Mouse (Mus musculus) lung, postnatal 10 days (tissue): ENCODE results near the gene Ddx28.
"Not testable (repeated sequence)": the region's sequence is repeated elsewhere in the genome, so short reads cannot be mapped to it uniquely, and the experiment has no call there.

Source experiments
- DNase-seq: peaks from one replicate; pipeline ENCODE4 v3.0.0; 2021

Ddx28 gene

GRCm38 (mm10) chr8:106012203-106012602 is 521 bp upstream of the Ddx28 start:
- not testable (repeated sequence) for DNase-seq

GRCm38 (mm10) chr8:106010748-106011642 is 687 bp downstream of the Ddx28 start:
- DNase-seq: peak; percentile 94

GRCm38 (mm10) chr8:106007891-106008290 is 3.8 kb downstream of the Ddx28 start:
- not testable (repeated sequence) for DNase-seq

- DNase-seq: no peak
Measured at GRCm38 (mm10) chr8:106007135-106007534, 4.5 kb downstream of the Ddx28 start.

- DNase-seq: no peak
Measured at GRCm38 (mm10) chr8:106006413-106006812, 5.3 kb downstream of the Ddx28 start.

- no peak for DNase-seq
Measured at GRCm38 (mm10) chr8:106005875-106006274, 5.8 kb downstream of the Ddx28 start, which contains the start of gene Dpep2nb. Gene Dpep2nb (minus strand): TSS chr8:106005975.

- no peak for DNase-seq
Measured at GRCm38 (mm10) chr8:106004538-106005207, 7.0 kb downstream of the Ddx28 start.

- no peak for DNase-seq
Measured at GRCm38 (mm10) chr8:106001908-106002307, 9.8 kb downstream of the Ddx28 start.

GRCm38 (mm10) chr8:105998971-105999370 is 12.7 kb downstream of the Ddx28 start:
- DNase-seq: no peak

GRCm38 (mm10) chr8:105996359-105996758 is 15.3 kb downstream of the Ddx28 start:
- DNase-seq: no peak

- no peak for DNase-seq
Measured at GRCm38 (mm10) chr8:105993226-105993625, 18.5 kb downstream of the Ddx28 start.

- peak; percentile 47 for DNase-seq
Measured at GRCm38 (mm10) chr8:105992499-105992898, 19.2 kb downstream of the Ddx28 start.

- DNase-seq: peak; percentile 36
Measured at GRCm38 (mm10) chr8:105991546-105991945, 20.1 kb downstream of the Ddx28 start.

GRCm38 (mm10) chr8:105990856-105991387 is 20.8 kb downstream of the Ddx28 start, which contains the start of gene Dus2:
Gene Dus2 (plus strand): TSS chr8:105991337.
- peak; percentile 93 for DNase-seq

- no peak for DNase-seq
Measured at GRCm38 (mm10) chr8:105988546-105988945, 23.1 kb downstream of the Ddx28 start.

- DNase-seq: not testable (repeated sequence)
Measured at GRCm38 (mm10) chr8:105983406-105983805, 28.3 kb downstream of the Ddx28 start.

- DNase-seq: no peak
Measured at GRCm38 (mm10) chr8:105981146-105981545, 30.5 kb downstream of the Ddx28 start.

- no peak for DNase-seq
Measured at GRCm38 (mm10) chr8:105979325-105979724, 32.4 kb downstream of the Ddx28 start, which contains the start of gene Dpep3. Gene Dpep3 (minus strand): TSS chr8:105979429.

GRCm38 (mm10) chr8:105975363-105975762 is 36.3 kb downstream of the Ddx28 start:
- DNase-seq: no peak

- DNase-seq: no peak
Measured at GRCm38 (mm10) chr8:105971019-105971720, 40.5 kb downstream of the Ddx28 start.

- no peak for DNase-seq
Measured at GRCm38 (mm10) chr8:105969367-105969766, 42.3 kb downstream of the Ddx28 start.

- peak; percentile 82 for DNase-seq
Measured at GRCm38 (mm10) chr8:105966692-105967311, 44.9 kb downstream of the Ddx28 start.
